Mouse (Mus musculus): Measurements from ENCODE around the gene Gbp4.
"Not testable (repeated sequence)": the region's sequence is repeated elsewhere in the genome, so short reads cannot be mapped to it uniquely, and the experiment has no call there.

The Gbp4 gene

DNA sequence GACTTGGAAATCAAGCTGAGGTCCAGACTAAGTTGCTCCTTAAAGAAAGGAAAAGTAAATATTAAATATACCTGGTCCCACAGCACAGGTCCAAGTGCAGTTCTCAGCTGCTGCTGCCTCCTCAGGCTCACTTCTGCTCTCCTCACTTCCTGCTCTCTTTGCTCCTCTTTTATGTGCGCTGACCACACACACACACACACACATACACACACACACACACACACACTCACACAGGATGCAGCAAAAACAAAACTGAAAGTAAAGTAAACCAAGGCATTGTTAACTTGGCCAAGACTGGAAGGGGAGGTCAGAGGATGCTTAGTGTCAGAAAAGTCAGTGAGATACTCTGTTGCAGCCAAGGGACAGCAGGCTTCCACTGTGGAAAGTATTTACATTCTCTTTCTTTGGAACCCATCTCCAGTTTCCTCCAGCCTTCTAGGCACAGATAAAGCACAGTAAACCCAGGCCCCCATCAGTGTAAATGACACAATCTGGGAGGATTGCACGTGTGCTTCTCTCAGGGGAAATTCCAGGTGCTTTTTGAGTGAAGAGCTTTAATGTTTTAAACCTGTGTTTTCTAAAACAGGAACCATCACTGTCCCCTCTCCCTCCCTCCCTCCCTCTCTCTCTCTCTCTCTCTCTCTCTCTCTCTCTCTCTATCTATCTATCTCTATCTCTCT, at the start of gene Gbp4, which contains the start of the genes Gbp9 and Gbp8:
Gene Gbp4 (minus strand): TSS at position 178 of the 680 bp plus-strand sequence.
Gene Gbp9 (minus strand): TSS at position 131 of the 680 bp plus-strand sequence.
Gene Gbp8 (minus strand): TSS at position 132 of the 680 bp plus-strand sequence.
- in situ Hi-C loops (cut with MboI, MseI) = loop anchor here (5.0 kb wide), 3 partner anchors 77 to 168 kb away; no protein-coding TSS in a partner anchor

DNA sequence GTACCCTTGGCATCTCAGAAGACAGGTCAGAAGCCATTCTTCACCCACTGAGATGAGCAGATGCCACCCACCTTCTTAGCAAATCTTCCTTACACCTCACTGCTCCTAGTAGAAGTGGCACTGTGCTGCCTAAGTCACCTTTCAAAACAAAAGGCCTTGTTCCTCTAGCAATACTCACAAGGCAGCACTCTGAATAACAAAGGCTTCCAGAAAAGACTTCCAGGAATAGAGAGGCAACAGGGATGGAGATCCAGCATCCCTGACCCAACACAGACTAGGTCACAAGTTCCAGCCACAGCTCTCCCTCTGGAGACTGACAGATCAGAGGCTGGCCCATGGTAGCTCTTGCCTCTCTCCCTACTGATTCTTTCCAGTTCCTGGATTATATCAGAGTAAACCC, 42.1 kb upstream of the Gbp4 start:
- in situ Hi-C loops (cut with MboI, MseI) = no loop called here

DNA sequence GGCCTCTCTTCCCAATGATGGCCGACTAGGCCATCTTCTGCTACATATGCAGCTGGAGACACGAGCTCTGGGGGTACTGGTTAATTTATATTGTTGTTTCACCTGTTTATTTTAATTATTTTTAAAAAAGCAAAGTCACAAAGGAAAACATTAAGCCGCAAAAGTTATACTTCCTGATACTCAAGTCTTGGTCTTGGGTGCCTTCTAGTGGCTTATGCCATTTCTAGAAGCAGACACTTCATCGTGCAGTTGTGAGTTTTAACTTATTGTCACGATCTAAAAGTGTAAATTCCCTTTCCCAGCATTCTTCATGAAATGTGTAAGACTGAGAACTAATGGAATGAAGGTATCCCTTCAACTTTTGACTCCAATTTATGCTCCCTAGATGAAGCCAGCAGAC, 17.2 kb upstream of the Gbp4 start:
- in situ Hi-C loops (cut with MboI, MseI) = no loop called here

DNA sequence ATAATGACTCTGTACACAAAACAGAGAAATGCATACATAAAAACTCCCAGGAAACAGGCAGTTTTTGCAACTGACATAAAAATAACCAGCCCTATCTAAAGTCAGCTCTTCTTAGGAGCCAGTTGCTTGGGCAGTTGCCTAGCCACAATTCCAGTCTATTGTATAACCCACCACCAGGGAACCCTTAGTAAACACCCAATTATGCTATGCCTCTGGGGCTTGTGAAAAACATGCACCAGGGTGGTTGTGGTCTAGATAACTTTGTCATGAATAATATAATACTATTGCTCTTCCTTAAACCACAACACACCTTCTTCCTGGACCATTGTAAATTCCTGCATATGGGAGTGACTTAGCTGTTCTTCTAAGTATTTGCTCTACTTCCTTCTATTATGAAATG, 14.7 kb upstream of the Gbp4 start:
- in situ Hi-C loops (cut with MboI, MseI) = no loop called here

DNA sequence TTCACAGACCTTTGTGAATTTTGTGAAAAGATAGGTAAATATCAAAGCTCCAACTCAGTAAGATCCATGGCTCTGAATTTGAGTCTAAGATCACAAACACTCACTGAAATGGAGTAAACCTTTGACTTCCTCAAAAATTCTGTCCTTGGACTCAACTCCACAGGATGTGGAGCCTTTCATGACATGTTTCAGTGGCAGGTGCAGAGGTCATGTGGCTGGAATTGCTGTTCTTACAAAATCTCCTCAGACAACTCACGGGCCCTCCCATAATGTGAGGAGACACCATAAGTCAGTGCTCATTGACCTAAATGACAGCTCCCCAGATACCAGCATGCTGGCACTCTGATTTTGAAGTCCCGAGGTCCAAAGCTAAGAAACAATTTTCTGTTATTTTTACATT, 8.7 kb upstream of the Gbp4 start:
- in situ Hi-C loops (cut with MboI, MseI) = not testable (repeated sequence)

DNA sequence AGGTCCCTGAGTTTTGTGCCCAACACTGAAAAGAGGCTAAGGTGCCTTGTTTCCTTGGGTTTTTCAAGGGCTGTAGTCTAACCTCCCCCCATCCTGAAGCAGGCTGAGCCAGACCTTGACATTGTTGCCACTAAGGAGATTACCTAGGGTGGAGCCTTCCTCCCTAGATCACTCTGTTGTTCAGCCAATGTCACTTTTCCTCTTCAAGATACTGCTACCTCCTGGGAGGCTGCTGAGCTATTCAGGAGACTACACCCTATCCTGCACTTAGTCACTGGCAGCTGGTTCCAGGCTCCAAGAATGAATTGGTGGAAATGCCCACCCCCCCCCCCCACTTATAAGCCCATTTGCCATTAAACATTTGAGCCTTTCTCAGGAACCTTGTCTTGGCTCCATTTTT, 7.1 kb upstream of the Gbp4 start:
- in situ Hi-C loops (cut with MboI, MseI) = no loop called here

DNA sequence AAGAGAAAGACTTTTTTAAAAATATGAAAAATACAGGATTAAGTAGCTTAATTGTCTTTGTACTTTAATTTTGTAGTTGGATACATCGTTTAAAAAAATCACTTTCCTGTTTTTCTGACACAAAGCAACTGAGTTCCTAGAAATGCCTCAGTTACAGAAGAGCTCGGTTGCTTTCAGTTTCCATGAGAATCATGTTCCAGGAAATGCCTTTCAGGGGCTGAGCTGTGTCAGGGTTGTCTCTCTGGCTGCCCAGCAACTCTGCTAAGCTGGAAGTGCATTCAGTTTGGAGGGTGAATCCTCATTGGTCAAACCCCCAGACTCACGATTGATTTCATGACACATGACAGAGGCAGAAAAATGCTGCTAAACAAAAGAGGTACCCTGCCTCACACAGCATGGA, 6.3 kb upstream of the Gbp4 start:
- in situ Hi-C loops (cut with MboI, MseI) = not testable (repeated sequence)

DNA sequence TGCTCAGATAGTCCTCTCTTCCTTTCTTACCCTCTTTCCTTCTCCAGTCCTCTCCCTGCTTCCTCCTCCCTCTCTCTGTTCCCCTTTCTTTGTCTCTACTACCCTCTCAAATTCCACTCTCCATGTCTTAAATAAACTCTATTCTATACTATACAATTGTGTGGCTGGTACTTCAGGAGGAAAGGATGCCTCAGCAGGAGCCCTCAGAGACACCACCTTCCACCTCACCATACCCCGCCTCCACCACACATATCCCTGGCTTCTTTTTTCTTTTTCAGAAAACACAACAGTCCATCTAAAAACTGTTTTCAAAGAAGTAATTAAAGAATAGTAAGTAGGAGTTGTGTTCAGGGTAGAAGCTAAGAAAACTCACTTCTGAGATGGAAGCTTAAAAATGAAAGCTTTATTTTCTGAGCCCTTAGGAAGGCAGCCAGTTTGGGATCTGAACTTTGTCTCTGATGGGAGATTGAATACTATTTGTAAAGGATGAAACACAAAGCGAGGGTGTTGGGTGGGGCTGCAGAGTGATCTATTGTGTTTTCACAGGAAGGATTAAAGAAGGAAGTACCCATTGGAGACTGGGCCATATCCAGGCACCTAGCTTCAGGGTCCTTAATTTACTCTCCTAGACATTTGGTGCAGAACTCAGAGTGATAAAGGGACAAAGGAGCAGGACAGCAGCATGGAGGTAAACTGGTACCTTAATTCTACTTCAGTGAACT, 864 bp upstream of the Gbp4 start:
- in situ Hi-C loops (cut with MboI, MseI) = loop anchor here (5.0 kb wide), 2 partner anchors 133 to 167 kb away; no protein-coding TSS in a partner anchor

DNA sequence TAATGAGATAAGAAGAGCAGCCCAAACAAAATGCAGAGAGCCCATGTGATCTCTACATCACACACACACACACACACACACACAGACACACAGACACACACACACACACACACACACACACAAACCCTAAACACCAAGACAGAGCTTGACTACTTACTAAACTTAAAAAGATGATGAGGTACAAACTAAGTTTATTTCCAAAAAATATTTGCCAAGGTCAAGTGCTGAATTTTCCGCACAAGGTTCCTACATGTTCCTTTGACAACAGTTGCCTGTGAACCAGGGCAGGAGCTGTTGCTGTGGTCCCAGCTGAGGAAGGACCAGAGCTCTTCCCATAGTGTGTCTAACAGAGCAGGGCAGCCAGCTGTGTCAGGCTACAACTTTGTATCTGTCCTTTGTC, 480 bp downstream of the Gbp4 start:
- in situ Hi-C loops (cut with MboI, MseI) = loop anchor here (5.0 kb wide), 1 partner anchor 77 kb away; no protein-coding TSS in a partner anchor

DNA sequence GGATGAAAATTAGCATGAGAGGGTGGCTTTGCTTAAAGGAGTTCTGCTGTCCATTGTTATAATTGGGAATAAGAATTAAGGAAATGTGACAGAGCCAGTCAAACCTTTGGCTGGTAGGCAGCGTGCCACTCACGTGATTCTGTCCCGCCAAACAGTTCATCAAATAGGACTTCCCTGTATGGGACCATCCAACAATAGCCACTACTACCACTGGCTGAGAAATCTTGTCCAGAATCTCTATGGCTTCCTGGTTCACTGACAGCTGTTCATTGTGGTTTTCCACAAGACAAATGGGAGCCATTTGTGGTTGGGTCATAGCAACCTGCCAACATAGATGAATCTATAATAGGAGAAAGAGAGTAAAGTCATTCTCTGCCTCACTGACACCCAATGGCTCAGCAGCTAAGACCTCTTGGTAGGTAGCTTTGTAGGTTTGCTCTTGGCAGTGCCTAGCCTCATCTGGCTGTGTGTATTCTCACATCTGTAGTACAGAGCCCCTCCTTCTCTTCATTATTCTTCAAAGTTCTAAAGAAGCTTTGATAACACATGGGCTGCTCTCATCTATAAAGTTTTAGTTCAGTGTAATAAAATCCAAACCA, 2.6 kb downstream of the Gbp4 start:
- in situ Hi-C loops (cut with MboI, MseI) = loop anchor here (5.0 kb wide), 1 partner anchor 75 kb away; no protein-coding TSS in a partner anchor

DNA sequence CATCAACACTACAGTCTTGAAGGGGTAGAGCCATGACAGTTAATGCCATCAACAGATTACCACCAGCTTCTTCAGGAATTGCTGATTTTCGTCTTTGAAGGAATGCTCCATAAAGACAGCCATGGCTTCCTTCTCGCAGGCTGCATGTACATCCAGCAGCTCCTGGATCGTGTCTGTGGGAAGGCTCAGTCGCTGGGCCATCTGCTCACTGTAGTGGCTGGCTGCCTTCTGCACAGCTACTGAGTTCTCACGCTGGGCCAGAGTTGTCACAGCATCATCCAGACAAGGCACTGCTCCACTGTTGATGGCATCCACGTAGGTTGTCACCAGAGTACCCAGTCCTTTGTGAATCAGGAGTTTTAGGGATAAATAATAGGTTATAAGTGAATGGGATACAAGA, 17.7 kb downstream of the Gbp4 start:
- in situ Hi-C loops (cut with MboI, MseI) = not testable (repeated sequence)

DNA sequence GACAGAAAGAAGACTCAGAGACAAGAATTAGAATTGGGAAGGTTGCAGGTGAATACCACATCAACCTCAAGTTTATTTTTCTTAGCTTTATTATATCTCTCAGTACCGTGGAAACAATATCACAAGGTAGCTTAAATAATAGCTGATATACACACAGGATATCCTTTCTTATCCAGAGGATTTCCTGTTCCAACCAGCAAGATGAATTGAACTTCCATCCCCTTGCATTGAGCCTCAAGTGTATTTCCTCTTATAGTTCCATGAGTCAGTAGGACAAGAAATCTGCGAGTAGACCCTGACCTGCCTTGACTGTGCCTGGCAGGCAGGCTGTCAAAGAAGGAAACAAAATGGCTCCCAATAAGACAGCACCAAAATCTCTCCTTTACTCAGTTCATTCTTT, 23.6 kb downstream of the Gbp4 start:
- in situ Hi-C loops (cut with MboI, MseI) = no loop called here

DNA sequence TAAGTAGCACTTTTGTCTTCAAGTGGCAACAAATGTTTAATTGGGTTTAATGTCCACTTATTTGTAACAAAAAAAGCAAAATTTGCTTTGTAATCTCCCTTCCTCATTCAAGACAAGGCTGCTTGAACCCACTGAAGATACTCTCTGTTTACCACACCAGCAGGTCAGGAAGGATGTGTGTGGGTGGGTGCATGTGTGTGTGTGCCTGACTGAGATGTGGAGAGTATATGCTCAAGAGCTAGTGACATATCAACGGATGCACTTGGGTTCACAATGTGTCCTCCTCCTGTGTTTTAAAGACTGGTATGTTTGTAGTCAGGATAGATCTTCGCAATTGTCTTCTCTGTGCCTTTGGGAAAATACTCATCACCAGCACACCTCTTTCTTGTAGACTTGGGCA, 24.7 kb downstream of the Gbp4 start:
- in situ Hi-C loops (cut with MboI, MseI) = no loop called here

DNA sequence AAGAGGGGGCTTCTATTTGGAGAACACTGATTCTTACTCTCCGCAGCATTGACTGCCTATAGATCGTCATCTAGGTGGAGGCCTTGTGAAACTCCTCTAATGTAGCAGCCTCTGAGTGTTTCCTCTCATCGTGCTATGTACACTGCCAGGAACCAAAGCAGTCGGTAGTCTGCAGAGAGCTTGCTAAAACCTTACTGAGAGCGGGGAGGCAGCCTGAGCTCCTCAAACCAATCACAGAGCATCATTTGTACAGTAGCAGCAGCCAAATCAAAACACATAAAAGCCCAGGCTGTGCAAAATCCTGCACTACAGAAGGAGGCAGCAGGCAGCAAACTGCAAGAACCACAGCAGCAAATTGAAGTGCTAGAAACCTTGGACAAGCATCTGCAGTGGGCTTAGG, 25.7 kb downstream of the Gbp4 start:
- in situ Hi-C loops (cut with MboI, MseI) = no loop called here

DNA sequence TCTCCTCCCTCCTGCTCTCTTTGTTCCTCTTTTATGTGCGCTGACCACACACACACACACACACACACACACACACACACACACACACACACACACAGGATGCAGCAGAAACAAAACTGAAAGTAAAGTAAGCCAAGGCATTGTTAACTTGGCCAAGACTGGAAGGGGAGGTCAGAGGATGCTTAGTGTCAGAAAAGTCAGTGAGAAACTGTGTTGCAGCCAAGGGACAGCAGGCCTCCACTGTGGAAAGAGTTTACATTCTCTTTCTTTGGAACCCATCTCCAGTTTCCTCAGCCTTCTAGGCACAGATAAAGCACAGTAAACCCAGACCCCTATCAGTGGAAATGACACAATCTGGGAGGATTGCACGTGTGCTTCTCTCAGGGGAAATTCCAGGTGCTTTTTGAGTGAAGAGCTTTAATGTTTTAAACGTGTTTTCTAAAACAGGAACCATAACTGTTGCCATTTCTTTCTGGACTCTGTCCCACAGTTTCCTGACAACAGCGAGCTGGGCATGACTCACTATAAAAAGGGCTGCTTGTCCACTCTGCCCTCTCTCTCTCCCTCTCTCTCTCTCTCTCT, 29.0 kb downstream of the Gbp4 start:
- in situ Hi-C loops (cut with MboI, MseI) = not testable (repeated sequence)

DNA sequence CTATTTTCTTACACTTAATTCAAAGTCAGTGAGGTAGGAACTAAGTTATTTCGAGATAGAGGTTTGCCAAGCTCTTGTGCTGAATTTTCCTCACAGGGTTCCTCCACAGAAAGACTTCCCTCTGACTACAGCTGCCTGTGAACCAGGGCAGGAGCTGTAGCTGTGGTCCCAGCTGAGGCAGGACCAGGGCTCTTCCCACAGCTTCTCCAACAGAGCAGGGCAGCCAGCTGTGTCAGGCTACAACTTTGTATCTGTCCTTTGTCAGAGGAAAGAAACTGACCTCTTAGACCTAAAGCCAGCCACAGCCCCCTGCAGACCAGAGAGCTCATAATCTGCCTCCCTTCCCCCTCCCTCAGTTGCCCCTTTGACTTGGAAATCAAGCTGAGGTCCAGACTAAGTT, 29.6 kb downstream of the Gbp4 start:
- in situ Hi-C loops (cut with MboI, MseI) = not testable (repeated sequence)

DNA sequence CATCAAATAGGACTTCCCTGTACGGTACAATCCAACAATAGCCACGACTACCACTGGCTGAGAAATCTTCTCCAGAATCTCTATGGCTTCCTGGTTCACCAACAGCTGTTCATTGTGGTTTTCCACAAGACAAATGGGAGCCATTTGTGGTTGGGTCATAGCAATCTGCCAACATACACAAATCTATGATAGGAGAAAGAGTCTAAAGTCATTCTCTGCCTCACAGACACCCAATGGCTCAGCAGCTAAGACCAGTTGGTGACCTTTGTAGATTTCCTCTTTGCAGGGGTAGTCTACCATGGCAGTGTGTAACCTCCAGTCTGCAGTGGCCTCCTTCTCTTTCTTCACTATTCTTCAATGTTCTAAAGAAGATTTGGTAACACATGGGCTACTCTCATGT, 33.7 kb downstream of the Gbp4 start:
- in situ Hi-C loops (cut with MboI, MseI) = not testable (repeated sequence)

DNA sequence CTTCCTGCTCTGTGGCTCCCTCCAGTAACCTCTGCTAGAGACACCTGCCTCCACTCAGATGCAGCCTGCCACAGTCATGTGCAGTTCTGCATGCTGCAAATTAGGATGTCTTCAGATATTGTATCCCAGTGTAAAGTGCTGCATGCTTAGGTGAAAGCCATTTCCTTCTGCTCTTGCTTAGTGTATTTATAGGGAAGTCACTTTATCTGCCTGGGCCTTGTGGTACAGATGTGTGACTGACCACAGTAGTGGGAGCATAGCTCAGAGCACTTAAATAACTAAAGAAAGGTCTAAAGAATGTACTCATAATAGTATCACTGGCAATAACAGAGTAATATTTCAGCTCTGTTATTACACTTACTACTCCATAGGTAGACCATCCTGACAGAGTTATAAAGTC, 57.5 kb downstream of the Gbp4 start:
- in situ Hi-C loops (cut with MboI, MseI) = no loop called here

DNA sequence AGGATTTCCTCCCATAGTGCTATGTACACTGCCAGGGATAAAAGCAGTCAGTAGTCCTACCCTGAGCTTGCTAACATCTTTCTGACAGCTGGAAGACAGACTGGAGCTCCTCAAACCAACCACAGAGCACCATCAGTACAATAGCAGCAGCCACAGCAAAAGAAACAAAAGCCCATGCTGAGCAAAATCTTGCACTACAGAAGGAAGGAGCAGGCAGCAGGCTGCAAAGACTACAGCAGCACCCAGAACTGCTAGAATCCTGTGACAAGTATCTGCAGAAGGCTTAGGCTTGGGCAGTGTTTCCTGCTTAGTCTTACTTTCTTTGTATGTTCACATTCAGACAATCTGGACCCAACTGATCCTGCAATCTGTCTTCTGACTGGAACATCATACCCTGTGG, 71.0 kb downstream of the Gbp4 start:
- in situ Hi-C loops (cut with MboI, MseI) = not testable (repeated sequence)
